Mouse (Mus musculus) forebrain, embryonic 12.5 days (tissue): Measurements from ENCODE around the gene Ror2. TPM values are rescaled to one million over a fixed set of nuclear protein-coding genes. Genes with fewer than 3 reads are reported as not detected.

Experiments
- ATAC-seq: fragments of 200-750 bp; cut with Nextera tagmentation; 2 replicates; pipeline ENCODE4 v1.8.0; 2017; ENCODE audit warnings: moderate TSS enrichment; ENCODE audit not compliant: low FRiP score
- H3K27ac ChIP-seq: fragments of 300-500 bp; sonication (generic); 2 replicates; pipeline ENCODE4 v1.5.1; 2016; ENCODE audit warnings: mild to moderate bottlenecking
- H3K27me3 ChIP-seq: fragments of 300-500 bp; sonication (generic); 2 replicates; pipeline ENCODE4 v1.6.1; 2016; ENCODE audit warnings: mild to moderate bottlenecking
- H3K36me3 ChIP-seq: fragments of 300-500 bp; sonication (generic); replicated peaks from 2 replicates; pipeline ENCODE4 v1.6.1; 2016; ENCODE audit warnings: mild to moderate bottlenecking
- H3K4me1 ChIP-seq: fragments of 300-500 bp; sonication (generic); 2 replicates; pipeline ENCODE4 v1.6.1; 2016
- H3K4me2 ChIP-seq: fragments of 300-500 bp; sonication (generic); 2 replicates; pipeline ENCODE4 v1.6.1; 2016; ENCODE audit warnings: mild to moderate bottlenecking, moderate library complexity
- H3K4me3 ChIP-seq: fragments of 300-500 bp; sonication (generic); replicated peaks from 2 replicates; pipeline ENCODE4 v1.5.1; 2016; ENCODE audit warnings: mild to moderate bottlenecking
- H3K9ac ChIP-seq: fragments of 300-500 bp; sonication (generic); 2 replicates; pipeline ENCODE4 v1.6.1; 2016; ENCODE audit warnings: mild to moderate bottlenecking
- H3K9me3 ChIP-seq: fragments of 300-500 bp; sonication (generic); 2 replicates; pipeline ENCODE4 v1.6.1; 2016
- WGBS: fragments of 180-500 bp; shearing (Covaris S2); methylation state at CpG from one replicate; pipeline ENCODE4 v1.1.7; 2016; 5-methylcytosine and 5-hydroxymethylcytosine counted together
- polyA plus RNA-seq: library from polyadenylated mRNA; unstranded; fragments of >200 nt; fragmentation: Nextera tagmentation; extraction: Ambion mirVana; gene quantifications from 2 replicates; pipeline ENCODE4 v1.2.1, GENCODE M21; 2016

Gene Ror2
- polyA plus RNA-seq, 1 experiment from 2014 or later, result 18.5 TPM

DNA sequence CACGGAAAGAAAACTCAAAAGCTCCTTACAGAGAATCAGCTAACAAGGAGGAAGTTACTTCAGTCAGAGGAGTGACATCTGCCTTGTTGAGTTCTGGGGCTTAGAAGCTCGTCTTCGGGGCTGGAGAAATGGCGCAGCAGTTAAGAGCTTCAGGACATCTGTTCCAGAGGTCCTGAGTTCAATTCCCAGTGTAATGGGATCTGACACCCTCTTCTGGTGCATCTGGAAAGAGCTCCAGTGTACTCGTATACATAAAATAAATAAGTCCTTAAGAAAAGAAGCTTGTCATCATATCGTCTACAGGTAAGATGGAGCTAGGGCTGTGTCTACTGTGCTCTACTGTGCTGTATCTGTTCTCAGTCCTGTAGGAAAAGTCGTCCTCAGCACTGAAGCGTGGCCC lies 19.3 kb upstream of the Ror2 start:
- H3K36me3 ChIP-seq, result no peaks in the 10 kb centered on the region
- no peaks in the 10 kb centered on the region for H3K9me3 ChIP-seq
- no peak overlapping the region for H3K4me3 ChIP-seq
- peaks cover 14% of the 10 kb centered on the region for H3K4me1 ChIP-seq
- 86% methylated on average over 8 of the region's 8 CpGs for WGBS
- H3K4me2 ChIP-seq, result no peak overlapping the region
- no peak for ATAC-seq
- no peak overlapping the region for H3K27ac ChIP-seq
- H3K9ac ChIP-seq, result no peak overlapping the region
- H3K27me3 ChIP-seq, result 0 out of 2 replicates have a peak, but pooled peaks cover 6% of the 10 kb centered on the region

GRCm38 (mm10) chr13:53302688-53303087 lies 16.8 kb upstream of the Ror2 start:
- no peak overlapping the region for H3K4me2 ChIP-seq
- no peaks in the 10 kb centered on the region for H3K36me3 ChIP-seq
- H3K27me3 ChIP-seq, result no peaks in the 10 kb centered on the region
- H3K9me3 ChIP-seq, result no peaks in the 10 kb centered on the region
- ATAC-seq, result no peak
- H3K4me3 ChIP-seq, result no peak overlapping the region
- H3K4me1 ChIP-seq, result no peaks in the 10 kb centered on the region
- H3K27ac ChIP-seq, result no peak overlapping the region
- H3K9ac ChIP-seq, result no peak overlapping the region
- 80% methylated on average over 10 of the region's 10 CpGs for WGBS

- 84% methylated on average over 12 of the region's 12 CpGs for WGBS
Observed at GRCm38 (mm10) chr13:53293065-53293464, 7.1 kb upstream of the Ror2 start.

GRCm38 (mm10) chr13:53292244-53292643 lies 6.3 kb upstream of the Ror2 start:
- no peaks in the 10 kb centered on the region for H3K36me3 ChIP-seq
- H3K27ac ChIP-seq, result no peak overlapping the region
- H3K27me3 ChIP-seq, result peaks cover 2% of the 10 kb centered on the region; the same call in 1 of the 2 replicates
- H3K9ac ChIP-seq, result no peak overlapping the region
- WGBS, result 39% methylated on average over 3 of the region's 3 CpGs
- H3K4me3 ChIP-seq, result no peak overlapping the region
- no peak overlapping the region for H3K4me2 ChIP-seq
- no peaks in the 10 kb centered on the region for H3K4me1 ChIP-seq
- H3K9me3 ChIP-seq, result no peaks in the 10 kb centered on the region
- no peak for ATAC-seq

More at GRCm38 (mm10) chr13:53293065-53293464, 7.1 kb upstream of the Ror2 start:
- H3K4me1 ChIP-seq, result no peaks in the 10 kb centered on the region
- no peak overlapping the region for H3K4me3 ChIP-seq
- no peak for ATAC-seq
- H3K36me3 ChIP-seq, result no peaks in the 10 kb centered on the region
- no peaks in the 10 kb centered on the region for H3K27me3 ChIP-seq
- H3K4me2 ChIP-seq, result no peak overlapping the region
- H3K9me3 ChIP-seq, result no peaks in the 10 kb centered on the region
- no peak overlapping the region for H3K9ac ChIP-seq
- H3K27ac ChIP-seq, result no peak overlapping the region

- H3K9me3 ChIP-seq, result no peaks in the 10 kb centered on the region
- H3K4me3 ChIP-seq, result peak overlapping the region; percentile 65
- WGBS, result under 1% methylated on average over 35 of the region's 35 CpGs
- H3K4me2 ChIP-seq, result peak overlapping the region; percentile 72
- 0 out of 2 replicates have a peak overlapping the region, but pooled peaks have one; percentile 53 for H3K27ac ChIP-seq
- H3K27me3 ChIP-seq, result peaks cover 54% of the 10 kb centered on the region
- ATAC-seq, result peak; percentile 68
- peak overlapping the region; percentile 80 for H3K9ac ChIP-seq
- peaks cover 33% of the 10 kb centered on the region for H3K4me1 ChIP-seq
- no peaks in the 10 kb centered on the region for H3K36me3 ChIP-seq
Observed at GRCm38 (mm10) chr13:53285261-53285755, 616 bp downstream of the Ror2 start.

DNA sequence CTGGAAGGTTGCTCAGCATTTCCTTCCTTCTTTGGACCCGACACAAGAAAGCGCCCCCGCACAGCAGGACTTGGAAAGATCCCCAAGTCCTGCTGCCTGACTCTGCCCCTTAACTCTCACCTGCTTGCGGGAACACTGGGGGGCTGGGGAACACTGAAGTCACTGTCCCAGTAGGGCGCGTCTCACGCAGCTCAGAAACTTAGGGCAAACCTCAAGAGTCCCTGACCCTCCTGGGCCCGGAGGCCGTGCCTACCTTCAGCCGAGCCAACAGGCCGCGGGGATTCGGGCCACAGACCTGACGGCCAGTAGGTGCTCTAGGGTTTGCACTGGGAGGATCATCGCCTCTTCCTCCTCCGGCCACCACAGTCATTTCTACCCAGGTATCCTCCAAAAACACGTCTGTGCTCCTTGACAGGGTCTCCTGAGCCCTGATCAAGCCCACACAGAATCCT lies 1.2 kb downstream of the Ror2 start:
- H3K27ac ChIP-seq, result peak overlapping the region; percentile 20; the same call in 1 of the 2 replicates
- H3K4me2 ChIP-seq, result peak overlapping the region; percentile 72
- no peaks in the 10 kb centered on the region for H3K9me3 ChIP-seq
- ATAC-seq, result no peak
- peak overlapping the region; percentile 65 for H3K4me3 ChIP-seq
- H3K4me1 ChIP-seq, result peaks cover 33% of the 10 kb centered on the region
- 2% methylated on average over 17 of the region's 17 CpGs for WGBS
- H3K36me3 ChIP-seq, result no peaks in the 10 kb centered on the region
- H3K27me3 ChIP-seq, result peaks cover 54% of the 10 kb centered on the region
- peak overlapping the region; percentile 80 for H3K9ac ChIP-seq

GRCm38 (mm10) chr13:53281604-53282396 lies 4.1 kb downstream of the Ror2 start:
- 55% methylated on average over 11 of the region's 11 CpGs for WGBS

DNA sequence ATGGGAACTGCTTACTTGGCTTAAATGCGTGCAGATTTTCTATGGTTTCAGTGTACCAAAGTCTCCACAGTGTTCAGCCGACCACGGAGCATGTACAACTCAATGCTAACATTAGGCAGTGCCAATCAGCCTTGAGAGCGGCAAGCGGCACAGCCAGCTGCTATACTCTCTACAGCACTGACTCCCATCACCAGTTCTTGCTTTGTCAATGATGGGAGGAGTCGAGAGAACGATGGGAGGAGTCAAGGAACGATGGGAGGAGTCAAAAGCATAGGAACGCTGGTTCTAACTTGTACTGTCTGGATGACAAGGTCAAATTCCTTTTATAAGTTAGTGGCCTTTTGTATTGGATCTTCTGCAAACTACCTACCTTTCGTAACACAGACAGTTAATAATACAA lies 7.0 kb downstream of the Ror2 start:
- no peak overlapping the region for H3K27ac ChIP-seq
- no peaks in the 10 kb centered on the region for H3K36me3 ChIP-seq
- no peaks in the 10 kb centered on the region for H3K9me3 ChIP-seq
- no peak overlapping the region for H3K4me3 ChIP-seq
- WGBS, result 77% methylated on average over 10 of the region's 10 CpGs
- H3K27me3 ChIP-seq, result peaks cover 19% of the 10 kb centered on the region; the same call in 1 of the 2 replicates
- no peak for ATAC-seq
- H3K4me1 ChIP-seq, result peaks cover 21% of the 10 kb centered on the region
- no peak overlapping the region for H3K9ac ChIP-seq
- H3K4me2 ChIP-seq, result no peak overlapping the region

More at GRCm38 (mm10) chr13:53281604-53282396, 4.1 kb downstream of the Ror2 start:
- Histone ChIP-seq H3K9me3 (no peaks in the 10 kb centered on the region), H3K4me3 (no peak overlapping the region), H3K4me2 (0 out of 2 replicates have a peak overlapping the region, but pooled peaks have one; percentile 8), H3K36me3 (no peaks in the 10 kb centered on the region), H3K27ac (no peak overlapping the region), H3K27me3 (peaks cover 48% of the 10 kb centered on the region), H3K4me1 (peaks cover 36% of the 10 kb centered on the region), H3K9ac (no peak overlapping the region)
- ATAC-seq, result no peak

DNA sequence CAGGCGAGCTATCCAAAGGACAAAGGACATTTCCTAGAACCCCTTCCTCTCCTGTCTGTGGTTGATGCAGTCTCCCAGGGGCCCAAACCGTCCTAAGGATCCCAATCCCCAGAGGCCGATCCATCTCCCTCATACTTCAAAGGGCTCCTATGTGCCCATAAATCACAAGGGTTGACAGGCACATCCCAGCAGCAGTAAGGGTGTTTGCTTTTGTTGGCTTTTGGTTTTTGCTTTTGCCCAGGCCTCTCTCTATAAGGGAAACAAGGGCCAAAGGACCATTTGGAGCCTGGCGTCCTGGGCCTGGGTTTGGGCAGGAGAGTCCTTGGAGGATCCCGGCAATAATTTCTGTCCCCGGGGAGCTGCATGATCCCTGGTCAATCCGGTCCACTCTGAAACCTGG lies 9.5 kb downstream of the Ror2 start:
- ATAC-seq, result no peak

GRCm38 (mm10) chr13:53275778-53276177 lies 10.1 kb downstream of the Ror2 start:
- Histone ChIP-seq H3K4me2 (no peak overlapping the region), H3K36me3 (no peaks in the 10 kb centered on the region)
- ATAC-seq, result no peak

More for the DNA sequence above, 9.5 kb downstream of the Ror2 start:
- H3K9ac ChIP-seq, result no peak overlapping the region
- H3K9me3 ChIP-seq, result no peaks in the 10 kb centered on the region
- no peak overlapping the region for H3K4me2 ChIP-seq
- H3K27ac ChIP-seq, result no peak overlapping the region
- no peaks in the 10 kb centered on the region for H3K36me3 ChIP-seq
- 84% methylated on average over 7 of the region's 7 CpGs for WGBS
- no peak overlapping the region for H3K4me3 ChIP-seq
- H3K27me3 ChIP-seq, result no peaks in the 10 kb centered on the region
- peaks cover 12% of the 10 kb centered on the region for H3K4me1 ChIP-seq

GRCm38 (mm10) chr13:53274771-53275170 lies 11.2 kb downstream of the Ror2 start:
- no peak overlapping the region for H3K27ac ChIP-seq
- peaks cover 11% of the 10 kb centered on the region for H3K4me1 ChIP-seq
- no peaks in the 10 kb centered on the region for H3K36me3 ChIP-seq
- H3K4me3 ChIP-seq, result no peak overlapping the region
- 81% methylated on average over 1 of the region's 1 CpGs for WGBS
- H3K4me2 ChIP-seq, result no peak overlapping the region
- H3K9ac ChIP-seq, result no peak overlapping the region
- H3K27me3 ChIP-seq, result no peaks in the 10 kb centered on the region
- ATAC-seq, result no peak
- H3K9me3 ChIP-seq, result no peaks in the 10 kb centered on the region

More at GRCm38 (mm10) chr13:53275778-53276177, 10.1 kb downstream of the Ror2 start:
- H3K9ac ChIP-seq, result no peak overlapping the region
- H3K27ac ChIP-seq, result no peak overlapping the region
- no peak overlapping the region for H3K4me3 ChIP-seq
- no peaks in the 10 kb centered on the region for H3K27me3 ChIP-seq
- 66% methylated on average over 8 of the region's 8 CpGs for WGBS
- H3K9me3 ChIP-seq, result no peaks in the 10 kb centered on the region
- peaks cover 11% of the 10 kb centered on the region for H3K4me1 ChIP-seq

DNA sequence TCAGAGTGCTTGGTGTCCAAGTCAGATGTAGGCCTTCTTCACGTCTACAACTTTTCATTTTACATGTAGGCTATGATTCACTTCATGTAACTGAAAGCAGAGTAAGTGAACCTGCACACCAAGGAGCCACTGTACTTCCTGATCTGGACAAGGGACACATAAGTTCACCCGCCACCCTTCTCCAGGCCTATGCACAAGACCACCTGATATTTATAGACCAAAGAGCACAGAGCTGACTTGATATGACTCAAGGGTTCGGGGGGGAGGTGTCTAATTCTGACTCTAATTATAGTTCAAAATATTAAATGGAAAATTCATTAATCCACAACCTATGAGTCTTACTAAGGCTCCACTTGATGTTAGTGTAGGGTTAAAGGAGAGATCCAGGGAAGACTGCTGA lies 14.3 kb downstream of the Ror2 start:
- H3K27ac ChIP-seq, result no peak overlapping the region
- no peak overlapping the region for H3K4me3 ChIP-seq
- 88% methylated on average over 3 of the region's 3 CpGs for WGBS
- H3K9me3 ChIP-seq, result no peaks in the 10 kb centered on the region
- no peaks in the 10 kb centered on the region for H3K36me3 ChIP-seq
- H3K9ac ChIP-seq, result no peak overlapping the region
- peaks cover 25% of the 10 kb centered on the region for H3K4me1 ChIP-seq
- no peak overlapping the region for H3K4me2 ChIP-seq
- no peak for ATAC-seq
- no peaks in the 10 kb centered on the region for H3K27me3 ChIP-seq
